Comparison of ENCODE assay signal across 2 mouse cellular contexts in genomic region chr9:21010939-21011541, GRCm38 (mm10). TPM values are rescaled to one million over a fixed set of nuclear protein-coding genes. Genes with fewer than 3 reads are reported as not detected.
"Had no signal": no experiment of that assay in that cellular context is flagged by ENCODE, and none has a peak within 500 bp of the region (broad histone marks: within the 10 kb centered on the region; RNA-seq: fewer than 3 reads in every experiment).

No protein-coding gene starts in this region.

RNA-seq across cellular contexts. Expression of gene Icam4, which starts 18.1 kb away (rescaled TPM):
- total RNA-seq: midbrain, postnatal 0 days had no signal
- polyA plus RNA-seq: neural tube, embryonic 15.5 days had no signal
